Mouse (Mus musculus): ENCODE data around the gene Olfr155. TPM values are rescaled to one million over a fixed set of nuclear protein-coding genes. Genes with fewer than 3 reads are reported as not detected.

The Olfr155 gene
- polyA plus RNA-seq (2016; fragmentation: Nextera tagmentation; extraction: Ambion mirVana) = not detected in 2 replicates

DNA sequence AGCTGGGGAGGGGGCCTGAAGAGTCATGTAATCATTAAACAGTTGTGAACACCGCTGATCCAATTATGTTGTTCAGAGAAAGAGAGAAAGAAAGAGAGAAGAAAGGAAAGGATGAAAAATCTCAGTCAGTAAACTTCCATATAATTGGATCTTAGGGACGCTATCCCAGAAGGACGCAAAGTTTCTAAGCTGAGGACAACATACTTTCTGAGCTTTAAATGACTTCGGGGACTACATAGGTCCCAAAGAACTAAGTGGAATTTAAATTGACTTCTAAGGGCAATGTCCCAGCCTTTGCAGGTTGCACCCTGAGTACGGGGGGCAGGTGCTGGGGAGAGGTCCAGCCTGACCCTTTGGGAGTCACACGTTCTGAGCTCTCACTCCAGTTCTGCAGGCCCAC, at the start of gene Olfr155:
TSS of gene Olfr155 (plus strand) at position 301 of the 400 bp plus-strand sequence.
- H3K27me3 ChIP-seq = no peaks in the 10 kb centered on the region
- H3K9ac ChIP-seq = no peak within 1 kb of the TSS
- H3K36me3 ChIP-seq (replicated peaks) = no peaks in the 10 kb centered on the region
- no peak within 1 kb of the TSS for H3K4me3 ChIP-seq (replicated peaks)
- no peak for ATAC-seq (ENCODE audit: low FRiP score)
- no peak within 1 kb of the TSS for H3K4me2 ChIP-seq
- H3K4me1 ChIP-seq = no peaks in the 10 kb centered on the region
- 84% methylated on average over 6 of the region's 6 CpGs for WGBS
- no peak within 1 kb of the TSS for H3K27ac ChIP-seq
- H3K9me3 ChIP-seq = no peaks in the 10 kb centered on the region

DNA sequence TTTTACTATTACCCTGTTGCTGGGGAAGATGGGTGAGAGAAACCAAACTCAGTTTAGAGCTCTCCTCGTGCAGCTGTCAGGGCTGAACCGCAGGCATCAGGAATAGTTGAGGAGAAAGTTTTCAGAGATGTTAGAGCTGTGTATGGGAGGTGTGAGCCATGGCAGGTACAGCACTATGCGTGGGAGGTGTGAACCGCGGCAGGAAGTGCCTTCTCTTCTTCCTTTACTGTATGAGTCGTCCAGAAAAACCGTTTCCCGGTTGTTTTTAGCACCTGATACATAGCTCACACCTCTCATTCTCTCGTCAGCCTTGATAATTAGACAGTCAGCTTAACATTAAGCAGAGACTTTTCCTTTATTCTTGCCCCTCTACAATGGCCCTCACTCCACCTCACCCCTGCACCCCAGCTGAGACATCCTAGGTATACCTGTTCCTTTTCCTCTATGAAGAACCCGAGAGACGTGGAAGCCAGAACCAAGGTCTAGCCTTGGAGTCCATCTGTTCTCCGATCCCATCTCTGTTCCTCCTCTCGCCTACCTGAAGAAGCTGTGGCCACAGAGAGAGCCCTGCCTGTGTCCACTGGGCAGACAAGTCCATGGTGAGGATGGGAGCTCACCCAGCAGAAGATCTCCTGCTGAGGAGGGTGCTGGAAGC, 28.3 kb upstream of the Olfr155 start:
- H3K27me3 ChIP-seq = no peaks in the 10 kb centered on the region
- H3K9ac ChIP-seq = no peak overlapping the region
- no peaks in the 10 kb centered on the region for H3K9me3 ChIP-seq
- H3K4me3 ChIP-seq (replicated peaks) = no peak overlapping the region
- 89% methylated on average over 13 of the region's 13 CpGs for WGBS
- ATAC-seq (ENCODE audit: low FRiP score) = no peak
- no peak overlapping the region for H3K27ac ChIP-seq
- H3K4me2 ChIP-seq = no peak overlapping the region
- no peaks in the 10 kb centered on the region for H3K4me1 ChIP-seq
- no peaks in the 10 kb centered on the region for H3K36me3 ChIP-seq (replicated peaks)

DNA sequence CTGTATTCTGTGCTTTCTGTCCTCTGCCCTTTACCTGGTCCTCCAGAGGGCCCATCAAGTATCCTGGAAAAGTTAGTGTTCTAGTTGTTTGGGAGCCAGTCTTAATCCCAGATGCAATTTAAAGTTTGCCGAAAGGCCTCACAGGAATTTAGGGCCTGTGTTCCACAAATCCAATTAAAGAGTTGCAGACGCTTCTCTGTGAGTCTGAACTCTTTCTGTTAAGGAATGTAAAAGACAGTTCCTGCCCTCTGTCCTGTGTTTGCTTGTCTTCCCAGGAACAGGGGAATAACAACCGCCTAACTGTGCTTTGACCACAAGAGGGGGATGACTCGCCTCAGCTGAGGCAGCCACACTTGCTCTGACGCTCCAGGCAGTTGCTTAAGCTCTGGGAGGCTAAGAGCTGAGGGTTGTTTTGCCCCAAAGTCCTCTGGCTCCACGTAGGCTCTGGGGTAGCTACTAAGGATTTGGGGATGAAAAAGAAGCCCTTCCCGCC, 27.5 kb upstream of the Olfr155 start, which contains the start of gene Olfr156:
TSS of gene Olfr156 (minus strand) at position 51 of the 493 bp plus-strand sequence.
- Histone ChIP-seq H3K4me3 (replicated peaks) (no peak within 1 kb of the TSS), H3K4me2 (no peak within 1 kb of the TSS), H3K27ac (no peak within 1 kb of the TSS), H3K9me3 (no peaks in the 10 kb centered on the region), H3K36me3 (replicated peaks) (no peaks in the 10 kb centered on the region), H3K27me3 (no peaks in the 10 kb centered on the region), H3K9ac (no peak within 1 kb of the TSS; the same call in 1 of the 2 replicates), H3K4me1 (no peaks in the 10 kb centered on the region)
- no peak for ATAC-seq (ENCODE audit: low FRiP score)
- 10% methylated on average over 7 of the region's 7 CpGs for WGBS

DNA sequence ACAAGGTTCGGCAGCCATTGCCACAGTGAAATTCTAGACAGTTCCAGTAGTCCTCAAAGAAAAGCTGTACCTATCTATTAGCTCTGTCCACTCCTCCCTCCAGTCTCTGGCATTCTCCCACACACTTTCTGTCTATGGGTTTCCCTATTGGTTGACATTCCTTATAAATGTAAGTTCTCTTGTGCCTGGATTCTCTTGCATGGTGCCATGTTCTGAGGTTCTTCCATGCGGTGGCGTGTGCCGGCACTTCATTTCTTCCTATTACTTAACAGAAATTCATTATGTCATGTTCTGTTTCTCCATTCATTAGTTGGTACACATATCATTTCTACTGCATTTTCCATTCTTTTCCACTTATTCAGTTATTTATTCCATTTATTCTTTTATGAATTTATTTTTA, 22.6 kb upstream of the Olfr155 start:
- Histone ChIP-seq H3K9me3 (no peaks in the 10 kb centered on the region), H3K4me1 (no peaks in the 10 kb centered on the region), H3K36me3 (replicated peaks) (no peaks in the 10 kb centered on the region), H3K4me2 (no peak overlapping the region), H3K4me3 (replicated peaks) (no peak overlapping the region), H3K9ac (no peak overlapping the region), H3K27ac (no peak overlapping the region), H3K27me3 (no peaks in the 10 kb centered on the region)
- ATAC-seq (ENCODE audit: low FRiP score) = no peak
- WGBS = 95% methylated on average over 4 of the region's 4 CpGs

DNA sequence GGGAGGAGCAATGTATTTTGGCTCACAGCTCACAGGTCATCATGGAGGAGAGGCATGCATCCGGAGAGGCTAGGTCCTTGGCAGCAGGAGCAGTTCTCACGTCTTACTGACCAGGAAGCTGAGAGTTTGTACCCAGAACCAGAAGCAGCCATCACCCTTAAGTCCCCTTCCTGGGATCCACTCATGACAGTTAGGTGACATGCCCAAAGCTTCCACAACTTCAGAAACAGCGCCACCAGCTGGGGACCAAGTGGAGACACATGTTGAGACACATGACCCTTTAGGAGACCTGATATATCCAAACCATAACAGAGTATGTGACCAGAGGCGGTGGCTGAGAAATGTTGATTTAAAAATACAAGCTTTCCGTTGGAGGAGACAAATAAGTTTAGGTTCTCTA, 19.3 kb upstream of the Olfr155 start:
- Histone ChIP-seq H3K27me3 (no peaks in the 10 kb centered on the region), H3K9ac (no peak overlapping the region), H3K4me2 (no peak overlapping the region), H3K4me3 (replicated peaks) (no peak overlapping the region), H3K9me3 (no peaks in the 10 kb centered on the region), H3K27ac (no peak overlapping the region), H3K4me1 (no peaks in the 10 kb centered on the region), H3K36me3 (replicated peaks) (no peaks in the 10 kb centered on the region)
- ATAC-seq (ENCODE audit: low FRiP score) = no peak
- WGBS = 74% methylated on average over 5 of the region's 5 CpGs

DNA sequence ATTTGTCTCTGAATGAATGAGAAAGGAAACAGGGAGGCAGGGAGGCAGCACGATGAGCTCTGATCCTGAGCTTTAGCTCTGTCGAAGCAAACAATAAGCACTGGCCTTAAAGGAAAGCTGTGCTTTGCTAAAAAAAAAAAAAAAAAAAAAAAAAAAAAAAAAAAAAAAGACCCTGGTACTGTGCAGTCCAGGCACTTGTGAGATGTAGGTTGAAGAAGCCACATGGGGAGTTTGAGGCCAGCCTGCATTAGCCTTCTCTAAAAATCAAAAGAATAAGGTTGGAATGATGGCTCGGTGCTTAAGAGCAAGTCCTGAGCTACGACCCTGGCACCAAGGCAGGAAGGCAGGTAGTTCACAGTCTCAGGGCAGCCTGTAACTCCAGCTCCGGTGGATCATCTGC, 17.6 kb upstream of the Olfr155 start:
- Histone ChIP-seq H3K4me3 (replicated peaks) (no peak overlapping the region), H3K9me3 (no peaks in the 10 kb centered on the region), H3K27me3 (no peaks in the 10 kb centered on the region), H3K36me3 (replicated peaks) (no peaks in the 10 kb centered on the region), H3K4me1 (no peaks in the 10 kb centered on the region), H3K9ac (no peak overlapping the region), H3K27ac (no peak overlapping the region), H3K4me2 (no peak overlapping the region)
- no peak for ATAC-seq (ENCODE audit: low FRiP score)
- 58% methylated on average over 5 of the region's 5 CpGs for WGBS

DNA sequence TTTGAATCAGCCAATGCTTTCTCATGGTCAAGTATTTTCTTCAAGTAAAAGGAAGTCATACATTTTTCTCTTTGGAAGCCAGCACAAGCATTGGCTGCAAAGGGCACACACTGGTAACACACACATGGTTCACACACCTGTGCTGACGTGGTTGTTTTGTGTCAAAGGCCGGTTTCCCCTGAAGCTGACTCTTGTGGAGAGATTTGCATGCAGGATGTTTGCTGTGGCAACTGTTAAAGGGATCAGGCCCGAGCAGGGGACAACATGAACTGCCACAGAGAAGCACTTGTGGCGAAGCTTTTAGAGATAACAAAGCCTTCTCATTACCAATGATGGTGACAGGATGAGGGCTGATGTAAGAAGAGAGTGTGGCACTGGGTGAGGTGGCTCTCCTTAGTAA, 16.6 kb upstream of the Olfr155 start:
- H3K27ac ChIP-seq = no peak overlapping the region
- no peak overlapping the region for H3K4me2 ChIP-seq
- H3K9ac ChIP-seq = no peak overlapping the region
- H3K9me3 ChIP-seq = no peaks in the 10 kb centered on the region
- H3K36me3 ChIP-seq (replicated peaks) = no peaks in the 10 kb centered on the region
- H3K4me3 ChIP-seq (replicated peaks) = no peak overlapping the region
- no peak for ATAC-seq (ENCODE audit: low FRiP score)
- no peaks in the 10 kb centered on the region for H3K27me3 ChIP-seq
- 70% methylated on average over 4 of the region's 4 CpGs for WGBS
- H3K4me1 ChIP-seq = no peaks in the 10 kb centered on the region

DNA sequence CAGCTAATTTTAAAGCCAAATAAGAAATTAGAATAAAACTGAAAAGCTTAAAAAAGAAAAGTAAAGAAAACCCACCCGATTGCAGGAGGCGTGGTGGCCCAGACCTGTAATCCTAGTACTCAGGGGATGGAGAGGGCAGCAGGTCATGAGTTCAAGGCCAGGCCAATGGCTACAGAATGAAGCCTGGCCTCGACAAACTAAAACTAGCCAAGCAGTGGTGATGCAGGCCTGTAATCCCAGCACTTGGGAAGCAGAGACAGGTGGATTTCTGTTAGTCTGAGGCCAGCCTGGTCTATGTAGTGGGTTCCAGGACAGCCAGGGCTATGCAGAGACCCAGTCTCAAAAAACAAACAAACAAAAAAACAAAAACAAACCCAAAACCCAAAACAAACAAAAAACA, 13.0 kb upstream of the Olfr155 start:
- WGBS = 77% methylated on average over 3 of the region's 3 CpGs
- Histone ChIP-seq H3K4me1 (no peaks in the 10 kb centered on the region), H3K36me3 (replicated peaks) (no peaks in the 10 kb centered on the region), H3K4me2 (no peak overlapping the region), H3K9ac (no peak overlapping the region), H3K9me3 (no peaks in the 10 kb centered on the region), H3K4me3 (replicated peaks) (no peak overlapping the region), H3K27ac (no peak overlapping the region), H3K27me3 (no peaks in the 10 kb centered on the region)
- ATAC-seq (ENCODE audit: low FRiP score) = no peak

DNA sequence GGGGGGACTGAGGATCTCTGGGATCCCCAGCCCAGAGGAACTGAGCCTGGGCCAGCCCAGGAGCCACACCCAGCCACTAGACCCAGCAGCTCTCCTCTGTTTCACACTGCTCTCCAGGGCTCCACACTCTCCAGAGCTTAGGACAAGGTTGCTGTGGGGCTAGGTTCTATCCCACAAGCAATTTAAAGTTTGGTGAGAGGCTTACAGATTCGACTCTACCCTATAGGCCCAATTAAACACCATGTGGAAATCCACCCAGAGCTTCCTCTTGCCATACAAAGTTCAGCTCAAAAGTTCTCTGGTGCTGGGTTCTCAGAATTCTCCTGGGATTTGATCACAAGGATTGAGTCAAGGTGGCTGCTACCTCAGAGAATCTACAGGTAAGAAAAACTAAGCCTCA, 11.3 kb upstream of the Olfr155 start, which contains the start of gene Olfr157:
TSS of gene Olfr157 (minus strand) at position 101 of the 400 bp plus-strand sequence.
- H3K27ac ChIP-seq = no peak within 1 kb of the TSS

DNA sequence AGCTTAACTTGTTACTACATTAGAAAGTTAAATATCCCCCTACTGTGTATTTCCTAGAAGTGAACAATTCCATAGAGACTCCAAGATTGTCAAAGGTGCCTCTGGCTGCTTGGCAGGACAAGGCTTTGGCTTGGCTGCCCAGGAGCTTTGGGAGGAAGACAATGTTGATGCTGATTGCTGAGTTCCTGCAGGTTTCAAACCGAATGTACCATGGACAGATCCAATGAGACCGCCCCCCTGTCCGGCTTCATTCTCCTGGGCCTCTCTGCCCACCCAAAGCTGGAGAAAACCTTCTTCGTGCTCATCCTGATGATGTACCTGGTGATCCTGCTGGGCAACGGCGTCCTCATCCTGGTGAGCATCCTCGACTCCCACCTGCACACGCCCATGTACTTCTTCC, 2.7 kb downstream of the Olfr155 start:
- H3K4me2 ChIP-seq = no peak overlapping the region
- H3K27ac ChIP-seq = no peak overlapping the region
- no peak overlapping the region for H3K9ac ChIP-seq
- H3K4me3 ChIP-seq (replicated peaks) = no peak overlapping the region
- WGBS = 75% methylated on average over 8 of the region's 8 CpGs
- H3K27me3 ChIP-seq = no peaks in the 10 kb centered on the region
- no peaks in the 10 kb centered on the region for H3K4me1 ChIP-seq
- no peak for ATAC-seq (ENCODE audit: low FRiP score)
- H3K9me3 ChIP-seq = no peaks in the 10 kb centered on the region
- no peaks in the 10 kb centered on the region for H3K36me3 ChIP-seq (replicated peaks)

More for the DNA sequence above, 11.3 kb upstream of the Olfr155 start, which contains the start of gene Olfr157:
- Histone ChIP-seq H3K9ac (no peak within 1 kb of the TSS), H3K27me3 (no peaks in the 10 kb centered on the region), H3K4me1 (no peaks in the 10 kb centered on the region), H3K4me3 (replicated peaks) (no peak within 1 kb of the TSS), H3K9me3 (0 out of 2 replicates have a peak, but pooled peaks cover 4% of the 10 kb centered on the region), H3K4me2 (no peak within 1 kb of the TSS), H3K36me3 (replicated peaks) (no peaks in the 10 kb centered on the region)
- 64% methylated on average over 1 of the region's 1 CpGs for WGBS
- no peak for ATAC-seq (ENCODE audit: low FRiP score)

DNA sequence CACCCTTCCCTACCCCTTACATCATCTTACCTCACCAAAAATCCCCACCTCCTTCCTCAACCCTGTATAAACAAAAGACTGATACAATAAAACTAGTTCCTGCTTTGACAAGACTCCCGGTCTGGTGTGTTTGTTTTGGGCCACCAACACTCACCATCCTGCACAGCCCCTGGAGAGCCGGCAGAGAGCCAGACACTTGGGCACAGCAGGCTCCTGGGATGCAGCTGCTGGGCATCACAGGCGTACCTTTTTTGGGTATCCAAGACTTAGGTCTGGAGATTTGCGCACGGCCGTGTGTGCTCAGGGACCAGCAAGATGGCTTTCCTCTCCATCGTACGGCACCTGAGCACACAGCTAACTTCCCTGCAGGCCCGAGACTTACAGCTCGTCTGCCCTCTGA, 8.5 kb downstream of the Olfr155 start:
- Histone ChIP-seq H3K27me3 (peaks cover 3% of the 10 kb centered on the region; the same call in 1 of the 2 replicates), H3K4me3 (replicated peaks) (no peak overlapping the region), H3K36me3 (replicated peaks) (no peaks in the 10 kb centered on the region), H3K4me1 (no peaks in the 10 kb centered on the region), H3K27ac (no peak overlapping the region), H3K9ac (no peak overlapping the region), H3K4me2 (no peak overlapping the region), H3K9me3 (no peaks in the 10 kb centered on the region)
- WGBS = 87% methylated on average over 10 of the region's 10 CpGs
- no peak for ATAC-seq (ENCODE audit: low FRiP score)

DNA sequence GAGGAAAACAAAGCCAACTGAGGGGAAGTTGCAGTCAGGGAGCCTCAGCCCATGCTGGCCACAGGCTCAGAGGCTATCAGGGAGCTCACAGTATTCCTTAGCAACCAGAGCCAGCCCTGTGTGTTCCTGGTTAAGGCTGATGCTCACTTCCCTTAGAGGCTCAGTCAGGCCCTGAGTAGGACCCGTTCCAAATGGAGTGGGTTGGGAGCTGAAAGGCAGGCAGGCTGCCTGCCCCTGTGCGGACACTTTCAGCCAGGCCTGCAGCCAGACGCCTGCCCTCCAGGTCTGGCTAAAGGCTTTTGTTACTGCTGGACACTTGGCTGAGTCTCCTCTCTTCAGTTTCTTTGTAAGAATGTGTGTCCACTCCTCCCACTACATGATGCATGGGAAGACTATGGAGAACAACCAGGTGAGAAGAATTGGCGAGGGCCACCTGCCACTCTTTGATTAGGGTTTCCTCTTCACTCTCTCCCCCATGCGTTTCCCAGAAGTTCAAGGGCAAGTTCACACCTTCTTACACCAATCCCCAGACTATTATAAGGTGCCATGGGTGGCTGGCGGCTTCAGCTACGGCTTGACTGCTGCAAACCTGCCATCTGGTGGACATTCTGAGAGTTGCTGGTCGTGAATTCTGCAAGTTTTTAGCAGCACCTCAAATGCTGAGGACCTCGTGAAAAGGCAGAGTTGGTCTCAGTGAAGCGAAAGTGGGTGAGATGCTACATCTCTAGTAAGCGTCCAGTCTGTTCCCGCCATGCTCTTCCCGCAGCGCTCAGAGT, 9.6 kb downstream of the Olfr155 start:
- no peak for ATAC-seq (ENCODE audit: low FRiP score)
- no peak overlapping the region for H3K27ac ChIP-seq

More for the DNA sequence above, 9.6 kb downstream of the Olfr155 start:
- H3K4me3 ChIP-seq (replicated peaks) = no peak overlapping the region
- H3K4me1 ChIP-seq = no peaks in the 10 kb centered on the region
- 0 out of 2 replicates have a peak overlapping the region, but pooled peaks have one; percentile 2 for H3K9ac ChIP-seq
- no peaks in the 10 kb centered on the region for H3K36me3 ChIP-seq (replicated peaks)
- no peak overlapping the region for H3K4me2 ChIP-seq
- H3K9me3 ChIP-seq = no peaks in the 10 kb centered on the region
- peaks cover 3% of the 10 kb centered on the region; the same call in 1 of the 2 replicates for H3K27me3 ChIP-seq
- WGBS = 22% methylated on average over 14 of the region's 14 CpGs
